Mouse (Mus musculus) adrenal gland, postnatal 4 days (tissue): ENCODE measurements around the gene Arid4b. TPM values are rescaled to one million over a fixed set of nuclear protein-coding genes. Genes with fewer than 3 reads are reported as not detected.
A peak's percentile ranks its signal among the peaks of the same experiment; 100 is the strongest.
"Not testable (repeated sequence)": the region's sequence is repeated elsewhere in the genome, so short reads cannot be mapped to it uniquely, and the experiment has no call there.

Source experiments
- DNase-seq, 2 experiments: peaks; one replicate each; pipeline ENCODE4 v3.0.0; 2021 to 2022; ENCODE audit warnings: low spot score in 2 of 2, mixed read lengths in 2 of 2
- long read RNA-seq, 2 experiments: library from polyadenylated mRNA; stranded (forward); transcript quantifications; one replicate each; pipeline ENCODE4 v2.0.0; 2021
- total RNA-seq, 2 experiments: library from RNA; stranded (reverse); gene quantifications; 2 replicates each; pipeline ENCODE4 v1.2.3; 2021

The Arid4b gene
- total RNA-seq: 10 to 100 TPM; 42.0 to 45.9 TPM
- long read RNA-seq, experiment 1, full-length matches to known transcripts: 1 of 5 reads
- long read RNA-seq, experiment 1, partial matches to known transcripts: 1 of 5 reads
- long read RNA-seq, experiment 1, other reads (novel, unspliced or antisense): 3 of 5 reads
- long read RNA-seq, experiment 2, full-length matches to known transcripts: 15 of 43 reads
- long read RNA-seq, experiment 2, partial matches to known transcripts: 25 of 43 reads
- long read RNA-seq, experiment 2, other reads (novel, unspliced or antisense): 3 of 43 reads

DNA sequence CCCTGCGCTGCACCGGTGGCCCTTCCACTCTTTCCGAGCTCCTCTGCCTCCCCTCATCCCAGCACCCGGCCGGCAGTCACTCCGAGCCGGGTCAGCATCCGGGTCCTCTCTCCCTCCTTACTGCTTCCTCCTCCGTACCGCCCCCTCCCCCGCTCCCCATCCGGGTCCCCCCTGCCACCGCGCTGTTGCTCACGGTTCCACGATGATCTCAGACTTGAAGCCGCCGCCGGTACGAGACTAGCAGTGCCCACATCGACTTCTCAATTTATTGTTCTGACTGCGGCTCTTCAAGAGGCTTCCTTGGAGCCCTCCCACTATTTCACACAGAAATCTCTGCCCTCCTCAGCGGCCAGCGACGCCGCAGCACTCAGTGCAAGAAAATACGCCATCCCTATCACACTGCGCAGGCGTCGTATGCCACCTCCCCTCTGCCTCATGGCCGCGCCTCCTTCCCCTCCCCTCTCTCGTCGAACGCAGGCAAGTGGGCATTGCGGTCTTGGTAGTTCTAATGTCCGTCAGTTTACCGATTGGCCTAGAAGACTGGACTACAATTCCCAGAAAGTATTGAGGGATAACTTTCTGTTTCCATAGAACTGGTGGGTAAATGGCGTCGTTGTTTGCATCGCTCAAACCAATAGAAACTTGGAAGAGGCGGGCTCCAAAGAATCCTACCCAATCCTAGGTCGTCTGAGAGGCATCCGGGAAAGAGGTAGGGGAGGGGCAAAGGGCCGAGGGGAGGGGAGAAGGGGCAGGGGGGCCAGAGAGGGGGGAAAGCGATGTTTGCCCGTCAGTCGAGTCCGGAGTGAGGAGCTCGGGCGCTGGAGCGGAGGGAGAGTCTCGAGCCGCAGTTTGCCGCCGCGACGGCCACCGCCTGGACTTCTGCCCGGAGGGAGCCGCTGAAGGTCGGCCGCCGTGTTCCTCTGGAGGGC is at the start of gene Arid4b, which contains the start of gene Ggps1:
Gene Arid4b, plus strand, starts transcription at position 220 of the 929 bp plus-strand sequence.
Gene Ggps1, minus strand, starts transcription at position 476 of the 929 bp plus-strand sequence.
- DNase-seq: peak; percentile 65 to 90

DNA sequence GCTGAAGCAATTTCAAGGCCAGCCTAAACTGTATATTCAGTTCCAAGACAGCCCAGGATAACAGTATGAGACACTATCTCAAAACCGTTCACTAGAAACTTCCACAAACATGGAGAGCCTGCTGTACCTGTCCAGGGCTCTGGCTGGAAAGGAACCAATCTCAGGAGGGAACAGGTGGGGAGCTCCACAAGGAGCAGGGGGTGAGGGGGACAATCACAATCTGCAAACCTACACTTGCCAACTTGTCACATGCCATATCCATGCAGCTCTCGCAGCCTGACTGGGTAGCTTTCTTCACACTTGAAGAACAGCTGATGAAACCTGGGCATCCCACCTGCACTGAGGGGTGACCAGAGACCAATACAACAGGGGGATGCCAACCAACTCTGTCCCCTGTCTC is 49.0 kb upstream of the Arid4b start:
- DNase-seq: no peak

DNA sequence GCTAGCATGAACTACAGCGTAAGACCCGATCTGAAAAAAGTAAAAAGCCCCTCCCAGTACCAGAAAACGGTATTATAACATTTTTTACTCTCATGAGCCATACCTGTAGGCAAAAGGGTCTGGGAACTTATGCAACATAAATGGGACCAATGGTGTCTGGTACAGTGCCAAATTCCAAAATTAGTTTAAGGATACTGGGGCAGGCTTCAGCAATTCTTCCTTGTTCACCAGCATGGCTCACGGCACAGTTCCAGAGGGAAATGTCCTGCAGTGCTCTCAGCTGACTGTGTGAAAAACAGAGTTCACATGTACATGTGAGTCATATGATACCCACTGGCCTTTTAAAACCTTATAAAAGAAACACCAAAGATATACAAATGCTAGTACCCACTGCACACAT is 48.5 kb upstream of the Arid4b start:
- no peak for DNase-seq

GRCm38 (mm10) chr13:14015609-14016008 is 47.4 kb upstream of the Arid4b start:
- no peak for DNase-seq

DNA sequence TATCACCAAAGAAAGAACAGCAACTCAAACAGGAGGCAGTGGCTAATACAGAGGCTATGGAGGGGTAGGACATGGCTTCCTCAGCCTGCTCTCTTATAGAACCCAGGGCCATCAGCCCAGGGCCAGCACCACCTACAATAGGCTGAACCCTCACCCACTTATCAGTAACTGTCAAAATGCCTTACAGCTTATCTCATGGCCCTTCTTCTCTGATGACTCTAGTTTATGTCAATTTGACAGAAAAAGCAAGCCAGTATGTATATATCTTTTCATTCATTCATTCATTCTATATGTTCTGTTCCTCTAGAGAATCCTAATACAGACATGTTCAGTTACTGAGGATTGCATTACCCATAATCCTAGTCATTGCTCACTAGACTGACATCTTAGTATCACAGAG is 44.7 kb upstream of the Arid4b start:
- DNase-seq: no peak

DNA sequence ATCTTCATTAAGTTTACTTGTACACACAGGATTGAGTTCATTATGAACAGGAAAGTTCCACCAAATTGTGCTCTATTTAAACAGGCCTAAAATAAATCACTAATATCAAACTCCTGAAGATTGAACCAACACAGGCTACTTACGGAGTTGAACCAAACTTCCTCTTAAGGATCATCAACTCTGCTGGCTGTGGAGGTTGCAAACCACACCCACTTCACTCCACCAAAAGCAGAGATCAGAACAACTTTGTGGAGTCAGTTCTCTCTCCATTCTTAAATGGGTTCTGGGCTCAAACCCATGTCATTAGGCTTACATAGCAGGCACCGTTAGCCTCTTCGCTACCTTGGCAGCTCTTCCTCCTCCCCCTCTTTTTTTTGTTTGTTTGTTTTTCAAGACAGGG is 44.2 kb upstream of the Arid4b start:
- no peak for DNase-seq

GRCm38 (mm10) chr13:14021417-14021816 is 41.6 kb upstream of the Arid4b start:
- not testable (repeated sequence) for DNase-seq

- no peak for DNase-seq
Measured at GRCm38 (mm10) chr13:14025554-14025953, 37.5 kb upstream of the Arid4b start.

DNA sequence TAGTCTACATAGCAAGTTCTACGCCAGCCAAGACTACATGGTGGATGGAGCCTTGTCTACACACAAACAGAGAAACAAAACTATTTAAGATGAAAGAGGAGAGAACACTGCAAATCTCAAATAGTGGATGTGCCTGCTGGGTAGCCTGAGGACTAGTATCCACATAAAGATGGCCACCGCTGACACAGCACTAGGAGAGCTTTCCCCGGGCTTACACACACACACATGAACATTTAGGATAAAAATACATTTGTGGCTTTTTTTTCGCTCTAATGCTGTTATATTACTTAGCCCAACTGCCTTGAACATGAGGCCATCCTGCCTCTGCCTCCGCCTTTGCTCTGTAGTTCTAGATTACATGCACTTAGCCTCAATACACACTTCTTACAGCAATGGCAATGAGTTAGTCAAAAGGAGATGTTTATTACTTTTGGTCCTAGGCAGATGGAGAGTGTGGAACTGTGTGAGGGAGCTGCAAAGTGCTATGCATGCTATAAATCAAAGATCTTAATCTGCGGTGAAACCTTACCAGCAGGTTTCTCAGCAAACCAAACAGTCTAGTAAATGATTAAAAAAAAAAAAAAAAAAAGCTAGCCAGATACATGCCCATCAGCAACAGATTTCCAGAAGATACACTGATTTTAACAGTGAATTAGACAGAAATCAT is 36.7 kb upstream of the Arid4b start:
- DNase-seq: no peak

GRCm38 (mm10) chr13:14033309-14034072 is 29.5 kb upstream of the Arid4b start:
- no peak for DNase-seq

GRCm38 (mm10) chr13:14034073-14034348 is 29.0 kb upstream of the Arid4b start:
- DNase-seq: no peak

DNA sequence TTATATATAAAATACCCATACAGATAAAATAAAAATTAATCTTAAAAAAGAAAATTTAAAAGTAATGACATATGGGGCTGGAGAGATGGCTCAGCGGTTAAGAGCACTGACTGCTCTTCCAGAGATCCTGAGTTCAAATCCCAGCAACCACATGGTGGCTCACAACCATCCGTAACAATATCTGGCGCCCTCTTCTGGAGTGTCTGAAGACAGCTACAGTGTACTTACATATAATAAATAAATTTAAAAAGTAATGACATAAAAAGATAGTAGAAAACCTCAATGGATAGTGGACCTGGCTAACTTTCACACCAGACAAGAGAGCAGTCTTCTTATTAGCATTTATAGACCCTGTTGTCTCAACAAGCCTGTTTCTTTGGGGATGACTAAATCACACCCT is 27.7 kb upstream of the Arid4b start:
- DNase-seq: not testable (repeated sequence)

DNA sequence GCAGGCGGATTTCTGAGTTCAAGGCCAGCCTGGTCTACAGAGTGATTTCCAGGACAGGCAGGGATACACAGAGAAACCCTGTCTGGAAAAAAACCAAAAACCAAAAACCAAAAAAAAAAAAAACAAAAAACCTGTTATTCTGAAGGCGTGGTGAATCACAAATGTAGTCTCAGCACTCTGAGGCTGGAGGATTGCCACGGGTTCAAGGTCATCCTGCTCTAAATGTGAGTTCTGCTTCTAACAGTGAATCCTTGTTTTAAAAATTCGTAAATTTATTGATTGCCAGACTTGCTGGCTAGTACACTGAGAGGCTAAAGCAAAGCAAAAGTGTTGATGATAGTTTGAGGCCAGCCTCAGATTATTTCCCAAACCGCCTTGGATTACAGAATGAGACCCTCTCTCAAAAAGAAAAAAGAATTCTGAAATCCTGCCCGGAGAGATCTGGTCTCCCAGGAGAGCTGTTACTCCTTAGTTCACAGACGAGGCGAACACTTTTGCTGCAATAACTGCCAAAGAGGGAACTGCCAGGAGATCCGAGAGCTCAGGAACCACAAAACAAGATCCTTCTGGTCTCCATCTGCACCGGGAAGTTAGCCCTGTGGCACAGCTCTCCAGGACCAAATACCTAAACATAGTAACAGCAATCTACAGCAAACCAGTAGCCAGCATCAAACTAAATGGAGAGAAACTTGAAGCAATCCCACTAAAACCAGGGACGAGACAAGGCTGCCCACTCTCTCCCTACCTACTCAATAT is 27.0 kb upstream of the Arid4b start:
- DNase-seq: no peak

DNA sequence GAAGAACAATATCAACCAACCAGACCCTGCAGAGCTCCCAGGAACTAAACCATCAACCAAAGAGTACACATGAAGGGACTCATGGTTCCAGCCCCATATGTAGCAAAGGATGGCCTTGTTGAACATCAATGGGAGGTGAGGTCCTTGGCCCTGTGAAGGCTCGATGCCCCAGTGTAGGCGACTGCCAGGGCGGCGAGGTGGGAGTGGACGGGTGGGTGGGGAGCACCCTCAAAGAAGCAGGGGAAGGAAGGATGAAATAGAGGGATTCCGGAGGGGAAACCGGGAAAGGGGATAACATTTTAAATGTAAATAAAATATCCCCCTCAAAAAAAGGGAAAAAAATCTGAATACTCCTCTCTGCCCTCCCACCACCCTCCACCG is 24.1 kb upstream of the Arid4b start:
- DNase-seq: no peak

DNA sequence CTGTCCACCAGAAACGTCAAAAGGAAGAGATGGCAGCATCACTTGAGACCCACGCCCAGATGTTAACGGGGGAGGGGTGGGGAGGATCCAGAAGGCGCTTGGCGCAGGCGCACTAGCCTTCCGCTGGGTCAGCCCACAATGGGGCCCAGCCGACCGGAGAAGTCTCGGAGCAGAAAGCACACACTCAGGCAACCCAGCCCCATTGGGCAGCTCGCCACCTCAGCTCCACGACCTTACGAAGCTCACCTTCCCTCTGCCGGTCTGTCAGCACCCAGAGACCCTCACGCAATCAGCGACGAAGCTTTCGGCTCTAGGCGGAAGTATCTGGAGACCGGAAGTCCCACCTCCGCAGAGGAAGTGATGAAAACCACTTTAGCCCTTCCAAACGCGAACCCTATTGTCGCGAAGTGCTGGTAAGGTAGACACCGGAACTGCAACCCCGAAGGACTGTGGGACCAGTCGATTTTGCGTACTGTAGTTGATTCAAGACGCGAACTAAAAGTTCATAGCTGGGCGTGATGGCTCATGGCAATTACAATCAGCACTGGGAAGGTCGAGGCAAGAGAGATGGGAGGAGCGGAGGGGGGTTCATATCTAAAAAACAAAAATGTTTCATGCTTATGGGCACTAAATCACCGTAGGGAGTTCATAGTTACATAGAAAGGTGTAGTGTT is 23.6 kb upstream of the Arid4b start, which contains the start of gene Tbce:
Gene Tbce, minus strand, starts transcription at position 347 of the 674 bp plus-strand sequence.
- peak; percentile 74 to 81 for DNase-seq

DNA sequence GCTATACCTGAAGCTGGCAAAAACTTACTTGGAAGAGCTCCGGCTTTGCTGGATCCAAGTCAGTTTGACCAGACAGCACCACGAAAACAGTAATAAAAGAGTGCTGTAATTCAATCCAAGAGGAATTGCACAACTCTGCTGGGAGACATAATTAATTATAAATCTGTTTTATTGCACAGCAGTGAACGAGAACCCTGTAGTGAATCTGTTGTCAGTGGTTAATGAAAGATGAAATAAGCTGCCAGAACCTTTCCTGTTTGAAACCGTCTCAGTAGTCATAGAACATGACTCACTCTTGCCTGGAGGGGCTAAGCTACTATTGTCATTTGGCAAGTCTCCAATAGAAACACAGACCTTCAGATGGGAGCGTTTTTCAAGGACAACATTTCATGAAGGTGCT is 22.8 kb upstream of the Arid4b start:
- no peak for DNase-seq

DNA sequence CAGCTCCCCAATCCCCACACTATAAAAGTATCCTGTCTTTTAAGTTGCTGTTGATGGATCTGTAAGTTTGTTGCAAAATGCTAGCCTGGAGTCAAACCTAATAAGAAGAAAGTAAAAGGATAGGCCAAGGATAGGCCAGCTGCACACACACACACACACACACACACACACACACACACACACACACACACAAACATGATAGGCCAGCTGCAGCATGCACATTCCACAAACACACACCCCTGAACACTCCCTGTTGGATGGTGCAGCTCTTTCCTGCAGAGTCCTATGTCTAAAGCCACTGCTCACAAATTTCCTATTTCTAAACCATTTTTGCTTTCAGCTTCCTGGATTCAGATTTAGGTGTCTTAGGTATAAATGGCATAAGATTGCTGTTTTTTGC is 19.2 kb upstream of the Arid4b start:
- no peak for DNase-seq

DNA sequence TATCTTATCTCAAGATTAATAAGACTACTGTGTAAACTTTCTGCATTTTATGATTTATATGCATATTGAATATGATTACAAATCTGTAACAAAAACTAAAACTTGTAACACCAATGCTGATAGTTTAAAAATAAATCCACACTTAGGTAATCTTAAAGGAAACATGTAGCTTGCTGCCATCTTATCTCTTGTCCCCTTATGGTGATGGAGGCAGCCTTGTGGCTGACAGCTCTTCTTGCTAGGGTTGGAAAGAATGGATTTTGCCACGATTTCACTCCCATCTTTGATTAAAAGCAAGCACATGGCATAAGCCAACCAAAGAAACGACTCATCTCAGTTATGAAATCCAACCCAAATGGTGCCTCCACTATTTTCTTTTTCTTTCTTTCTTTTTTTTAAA is 18.5 kb upstream of the Arid4b start:
- DNase-seq: no peak

- no peak for DNase-seq
Measured at GRCm38 (mm10) chr13:14049878-14050277, 13.2 kb upstream of the Arid4b start.

- DNase-seq: no peak
Measured at GRCm38 (mm10) chr13:14056801-14057200, 6.2 kb upstream of the Arid4b start.
